Mouse (Mus musculus): ENCODE results near the gene Gsto1. TPM values are rescaled to one million over a fixed set of nuclear protein-coding genes. Genes with fewer than 3 reads are reported as not detected.

Gene Gsto1
- total RNA-seq, 2 experiments from 2014 or later: 165 to 166 TPM

- intact Hi-C loops (cut with DNase I): no loop called here
- no peak for DNase-seq (ENCODE audit: low spot score)
Observed at GRCm38 (mm10) chr19:47853951-47854795, 597 bp upstream of the Gsto1 start.

DNA sequence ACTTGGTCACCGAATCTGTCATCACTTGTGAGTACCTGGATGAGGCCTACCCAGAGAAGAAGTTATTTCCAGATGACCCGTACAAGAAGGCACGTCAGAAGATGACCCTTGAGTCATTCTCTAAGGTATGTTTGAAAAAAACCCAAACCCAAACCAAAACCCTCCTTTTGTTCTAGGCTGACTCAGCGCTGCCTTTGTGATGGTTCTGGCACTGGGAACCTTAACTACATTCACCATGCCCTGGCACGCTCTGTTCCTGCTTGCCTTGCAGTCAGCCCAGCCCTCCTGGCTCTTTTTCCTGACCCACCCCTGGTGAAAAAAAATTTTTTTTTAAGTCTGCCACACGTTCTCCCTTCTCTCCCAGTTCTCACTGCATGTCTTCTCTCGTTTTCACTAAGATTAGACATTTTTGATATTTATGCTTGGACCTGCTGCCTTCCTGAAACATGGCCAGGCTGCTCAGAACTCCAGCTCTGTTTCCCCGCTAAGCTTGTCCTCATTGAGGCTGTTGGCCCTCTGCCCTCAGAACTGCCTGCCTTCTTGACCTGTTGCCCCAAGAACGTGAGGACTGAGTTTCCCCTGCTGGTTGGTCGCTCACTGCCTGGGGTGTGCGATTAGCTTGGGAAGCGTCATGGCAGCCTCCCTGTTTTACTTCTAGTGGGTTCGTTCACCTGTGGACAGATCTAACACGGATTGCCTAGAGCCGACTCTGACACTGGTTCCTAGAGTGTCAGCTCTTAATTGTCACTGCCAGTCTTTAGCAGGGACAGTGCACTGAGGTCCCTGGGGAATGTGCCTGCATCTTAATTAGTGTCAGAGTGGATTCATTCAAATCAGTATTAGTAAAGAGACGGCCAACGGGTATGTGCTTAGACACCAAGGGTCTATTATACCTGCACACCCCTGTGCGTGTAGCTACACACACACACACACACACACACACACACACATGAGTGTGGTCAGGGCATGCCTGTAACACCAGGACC is 3.5 kb downstream of the Gsto1 start:
- DNase-seq (ENCODE audit: low spot score): no peak
- intact Hi-C loops (cut with DNase I): no loop called here

DNA sequence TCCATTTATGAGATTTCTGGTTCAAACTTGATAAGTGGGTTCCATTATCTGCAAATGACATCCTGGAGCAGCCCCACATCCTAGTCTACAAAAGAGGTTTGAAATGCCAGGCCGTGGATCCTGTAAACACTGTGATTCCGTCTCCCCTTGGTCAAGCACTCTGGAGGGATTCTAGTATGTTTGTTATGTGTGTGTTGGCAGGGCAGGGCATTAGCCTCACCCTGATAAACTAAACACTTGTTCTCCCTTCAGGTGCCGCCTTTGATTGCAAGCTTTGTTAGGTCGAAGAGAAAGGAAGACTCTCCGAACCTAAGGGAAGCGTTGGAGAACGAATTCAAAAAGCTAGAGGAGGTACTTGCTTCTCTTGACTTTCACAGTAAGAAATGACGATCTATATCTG is 4.4 kb downstream of the Gsto1 start:
- intact Hi-C loops (cut with DNase I): no loop called here
- no peak for DNase-seq (ENCODE audit: low spot score)

DNA sequence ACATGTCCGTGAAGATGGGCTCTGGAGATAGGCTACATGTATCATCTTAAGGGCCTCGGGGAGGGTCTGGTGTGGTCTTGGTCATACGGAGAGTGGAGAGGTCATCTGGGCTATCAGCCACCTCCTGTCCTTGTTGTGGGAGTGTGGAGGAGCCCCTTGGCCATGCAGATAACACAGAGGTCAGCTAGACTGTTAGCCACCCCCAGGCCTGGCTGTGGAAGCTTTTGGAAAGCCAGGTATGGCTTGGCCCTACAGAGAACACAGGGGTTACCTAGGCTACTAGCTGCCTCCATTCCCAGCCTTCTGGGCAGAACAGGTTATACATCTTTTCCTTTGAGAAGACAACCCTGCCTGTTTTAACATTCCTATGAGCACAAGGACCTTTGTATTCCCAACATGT is 7.8 kb downstream of the Gsto1 start:
- no peak for DNase-seq (ENCODE audit: low spot score)
- intact Hi-C loops (cut with DNase I): no loop called here

- intact Hi-C loops (cut with DNase I): no loop called here
Observed at GRCm38 (mm10) chr19:47864051-47864450, 9.3 kb downstream of the Gsto1 start.

GRCm38 (mm10) chr19:47864721-47865120 is 10.0 kb downstream of the Gsto1 start:
- intact Hi-C loops (cut with DNase I): no loop called here
- no peak for DNase-seq (ENCODE audit: low spot score)

More at GRCm38 (mm10) chr19:47864051-47864450, 9.3 kb downstream of the Gsto1 start:
- no peak for DNase-seq (ENCODE audit: low spot score)

DNA sequence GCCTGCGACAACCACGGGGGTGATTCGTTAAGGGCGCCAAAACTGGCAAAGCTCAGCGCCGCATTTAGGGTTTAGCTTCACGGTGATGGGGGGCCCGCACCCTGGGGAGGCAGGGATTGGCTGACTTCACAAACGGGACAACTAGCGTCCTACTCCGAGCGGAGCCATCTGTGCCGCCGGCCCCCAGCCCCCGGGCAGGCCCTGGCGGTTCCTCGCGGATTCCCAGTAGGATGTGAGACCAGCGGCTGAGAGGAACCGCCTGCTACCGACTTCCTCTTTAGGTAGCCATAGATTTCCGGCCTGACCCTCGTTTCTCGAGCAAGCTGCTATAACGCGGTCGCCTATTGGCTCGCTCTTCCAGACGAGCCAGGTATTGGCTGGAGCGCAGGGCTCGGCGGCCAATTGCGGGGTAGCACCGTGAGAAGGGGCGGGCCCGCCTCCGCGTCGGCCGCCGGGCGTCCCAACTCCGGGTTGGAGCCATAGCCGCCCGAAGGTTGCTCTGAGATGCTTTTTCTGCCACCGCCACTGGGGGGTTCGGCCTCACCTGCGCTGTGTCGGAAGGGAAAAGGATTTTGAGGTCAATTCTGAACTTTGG is 10.7 kb downstream of the Gsto1 start, which contains the start of gene Gsto2:
Gene Gsto2, plus strand, starts transcription at position 182 of the 595 bp plus-strand sequence.
- intact Hi-C loops (cut with DNase I): no loop called here
- DNase-seq (ENCODE audit: low spot score): peak; percentile 91

DNA sequence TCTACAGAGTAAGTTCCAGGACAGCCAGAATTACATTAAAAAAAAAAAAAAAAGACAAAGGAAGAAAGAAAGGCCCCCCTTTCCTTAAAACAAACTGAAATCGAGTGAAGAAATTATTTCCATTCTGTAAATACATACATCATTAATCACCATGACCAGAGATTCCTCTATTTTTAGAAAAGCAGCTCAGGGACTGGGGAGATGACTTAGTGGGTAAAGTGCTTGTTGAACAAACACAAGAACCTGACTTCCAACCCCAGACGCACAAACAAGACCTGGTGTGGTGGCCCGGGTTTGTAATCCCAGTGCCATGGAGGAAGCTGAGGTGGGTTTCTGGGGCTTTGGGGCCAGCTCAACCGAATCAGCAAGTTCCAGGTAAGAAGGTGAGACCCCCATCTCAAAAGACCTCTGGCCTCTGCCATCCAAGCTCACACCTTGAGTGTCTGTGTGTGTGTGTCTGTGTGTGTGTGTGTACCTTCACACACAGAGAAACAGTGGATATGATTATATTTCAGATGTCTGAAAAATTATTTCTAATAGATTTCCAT is 12.9 kb downstream of the Gsto1 start:
- intact Hi-C loops (cut with DNase I): no loop called here
- no peak for DNase-seq (ENCODE audit: low spot score)

GRCm38 (mm10) chr19:47868951-47869350 is 14.2 kb downstream of the Gsto1 start:
- intact Hi-C loops (cut with DNase I): no loop called here
- DNase-seq (ENCODE audit: low spot score): no peak

DNA sequence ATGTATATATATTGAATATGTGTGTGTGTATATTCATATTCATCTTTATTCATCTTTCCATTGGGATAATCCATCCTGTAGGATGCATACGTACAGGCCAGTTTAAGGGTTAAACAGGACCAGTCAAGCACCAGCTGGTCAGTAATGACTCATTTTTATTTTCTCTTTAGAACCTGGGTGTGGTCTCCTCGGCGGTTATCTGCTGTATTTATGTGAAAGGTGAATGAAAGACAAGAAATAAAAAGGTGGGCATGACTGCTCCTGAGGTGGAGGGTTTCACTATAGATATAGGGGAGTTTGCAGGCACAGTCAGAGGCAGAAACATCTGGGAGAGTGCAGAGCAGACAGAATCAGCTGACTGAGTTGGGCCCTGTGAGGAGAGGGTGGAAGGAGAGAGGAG is 14.7 kb downstream of the Gsto1 start:
- intact Hi-C loops (cut with DNase I): no loop called here
- DNase-seq (ENCODE audit: low spot score): no peak

- no peak for DNase-seq (ENCODE audit: low spot score)
- intact Hi-C loops (cut with DNase I): no loop called here
Observed at GRCm38 (mm10) chr19:47870102-47870666, 15.4 kb downstream of the Gsto1 start.

DNA sequence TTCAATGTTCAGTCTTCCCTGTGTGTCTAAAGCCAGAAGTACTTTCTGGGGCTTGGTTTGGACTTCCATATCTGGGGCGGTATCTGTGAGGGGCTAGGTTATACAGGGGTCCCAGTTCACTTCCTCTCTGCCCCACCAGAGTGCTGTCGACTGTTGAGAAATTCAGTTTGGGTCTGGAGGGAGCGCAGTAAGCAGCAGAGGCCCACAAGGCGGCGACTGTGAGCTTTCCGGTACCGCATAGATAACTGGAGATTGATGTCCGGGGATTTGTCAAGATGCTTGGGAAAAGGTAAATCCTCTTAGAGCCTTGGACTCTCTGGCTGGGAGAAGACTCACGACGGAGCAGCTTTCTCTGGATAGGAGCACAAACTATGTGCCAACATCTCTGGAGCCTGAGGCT is 16.7 kb downstream of the Gsto1 start:
- no peak for DNase-seq (ENCODE audit: low spot score)
- intact Hi-C loops (cut with DNase I): no loop called here

DNA sequence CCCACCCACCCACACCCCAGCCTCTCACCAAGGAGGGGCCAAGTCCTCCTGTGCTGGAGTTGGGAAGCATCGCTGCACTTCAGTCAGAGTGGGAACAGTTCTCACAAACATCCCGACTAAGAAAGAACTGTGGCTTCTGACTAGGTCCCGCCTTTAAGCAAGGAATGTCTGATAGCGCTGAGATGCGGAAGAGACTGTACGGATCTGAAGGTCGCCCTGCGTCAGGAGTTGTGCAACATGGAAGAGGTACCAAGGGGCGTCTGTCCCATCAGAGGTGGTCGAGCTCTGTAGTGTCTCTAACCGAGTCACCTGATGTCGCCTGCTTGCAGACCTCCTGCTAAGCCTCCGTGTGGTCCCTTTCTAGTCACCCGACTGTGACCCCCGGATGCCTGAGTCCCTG is 21.5 kb downstream of the Gsto1 start:
- DNase-seq (ENCODE audit: low spot score): no peak
- intact Hi-C loops (cut with DNase I): no loop called here

DNA sequence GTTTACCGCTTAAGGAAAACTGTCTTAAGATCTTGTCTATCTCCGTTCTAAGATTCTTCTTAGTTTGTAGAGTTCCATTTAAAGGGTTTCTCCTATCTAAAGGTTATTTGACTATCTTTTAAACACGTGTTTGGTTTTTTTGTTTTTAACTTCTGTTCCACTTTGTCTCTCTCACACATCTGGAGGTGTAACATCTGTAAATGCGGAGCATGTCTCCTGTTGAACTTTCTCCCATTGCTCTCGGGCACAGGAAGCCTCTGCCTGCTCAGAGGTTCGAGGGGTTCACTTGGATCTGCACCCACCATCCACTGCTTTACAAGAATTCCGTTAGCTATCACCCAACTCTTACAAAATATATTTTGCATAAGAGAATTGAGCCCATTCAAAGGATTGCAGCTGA is 26.8 kb downstream of the Gsto1 start:
- intact Hi-C loops (cut with DNase I): no loop called here
- no peak for DNase-seq (ENCODE audit: low spot score)

GRCm38 (mm10) chr19:47882151-47882881 is 27.5 kb downstream of the Gsto1 start:
- peak; percentile 46 for DNase-seq (ENCODE audit: low spot score)
- intact Hi-C loops (cut with DNase I): loop anchor here (1.0 kb wide), 1 partner anchor 50 kb away; no protein-coding TSS in a partner anchor

- DNase-seq (ENCODE audit: low spot score): no peak
- intact Hi-C loops (cut with DNase I): loop anchor here (1.0 kb wide), 1 partner anchor 49 kb away; no protein-coding TSS in a partner anchor
Observed at GRCm38 (mm10) chr19:47882882-47883254, 28.1 kb downstream of the Gsto1 start.

- no peak for DNase-seq (ENCODE audit: low spot score)
- intact Hi-C loops (cut with DNase I): no loop called here
Observed at GRCm38 (mm10) chr19:47884296-47885085, 29.7 kb downstream of the Gsto1 start.

- no peak for DNase-seq (ENCODE audit: low spot score)
- intact Hi-C loops (cut with DNase I): no loop called here
Observed at GRCm38 (mm10) chr19:47885191-47885743, 30.5 kb downstream of the Gsto1 start.
